Mouse (Mus musculus) myocyte (in vitro differentiated cells): ENCODE measurements at regions not wholly inside any gene's neighbourhood (a gene's known extent, or its start where the extent isn't known, plus 50 kb on each side); places are given as distances from the start of the nearest gene placed in this dataset.

Source experiments
- MAX ChIP-seq: IDR thresholded peaks from one replicate; pipeline ENCODE4 v1.6.1; 2011; ENCODE audit warnings: low read depth, mild to moderate bottlenecking, control low read depth
- POLR2A ChIP-seq: IDR thresholded peaks from one replicate; pipeline ENCODE4 v1.6.1; 2011; ENCODE audit warnings: low read depth, mild to moderate bottlenecking, control low read depth, moderate library complexity; ENCODE audit not compliant: insufficient read length
- POLR2AphosphoS2 ChIP-seq: IDR thresholded peaks from one replicate; pipeline ENCODE4 v1.6.1; 2011; ENCODE audit warnings: low read depth, control low read depth; ENCODE audit not compliant: insufficient read length
- SRF ChIP-seq: IDR thresholded peaks from one replicate; pipeline ENCODE4 v1.6.1; 2011; ENCODE audit warnings: low read depth; ENCODE audit not compliant: control insufficient read depth, insufficient read length

- TF ChIP-seq POLR2A (no peak), POLR2AphosphoS2 (no peak), MAX (no peak), SRF (no peak)
Measured at GRCm38 (mm10) chr15:36934801-36935200, 72.8 kb downstream of the Zfp706 start.
